Mouse (Mus musculus) intestine, embryonic 15.5 days (tissue): ENCODE results near the gene Fam171a2. TPM values are rescaled to one million over a fixed set of nuclear protein-coding genes. Genes with fewer than 3 reads are reported as not detected.

ENCODE experiments used
- ATAC-seq: fragments of 200-750 bp; cut with Nextera tagmentation; 2 replicates; pipeline ENCODE4 v1.8.0; 2017; ENCODE audit warnings: moderate TSS enrichment, moderate library complexity
- H3K27ac ChIP-seq: fragments of 300-500 bp; sonication (generic); 2 replicates; pipeline ENCODE4 v1.5.1; 2015; ENCODE audit warnings: mild to moderate bottlenecking, inconsistent platforms
- H3K27me3 ChIP-seq: fragments of 300-500 bp; sonication (generic); replicated peaks from 2 replicates; pipeline ENCODE4 v1.6.1; 2015; ENCODE audit warnings: inconsistent platforms
- H3K36me3 ChIP-seq: fragments of 300-500 bp; sonication (generic); 2 replicates; pipeline ENCODE4 v1.6.1; 2015; ENCODE audit warnings: inconsistent platforms
- H3K4me1 ChIP-seq: fragments of 300-500 bp; sonication (generic); replicated peaks from 2 replicates; pipeline ENCODE4 v1.6.1; 2015; ENCODE audit warnings: inconsistent platforms
- H3K4me2 ChIP-seq: fragments of 300-500 bp; sonication (generic); replicated peaks from 2 replicates; pipeline ENCODE4 v1.6.1; 2015; ENCODE audit warnings: mild to moderate bottlenecking, inconsistent platforms
- H3K4me3 ChIP-seq: fragments of 300-500 bp; sonication (generic); replicated peaks from 2 replicates; pipeline ENCODE4 v1.5.1; 2015; ENCODE audit warnings: inconsistent platforms
- H3K9ac ChIP-seq: fragments of 300-500 bp; sonication (generic); 2 replicates; pipeline ENCODE4 v1.6.1; 2015; ENCODE audit warnings: inconsistent platforms
- H3K9me3 ChIP-seq: fragments of 300-500 bp; sonication (generic); 2 replicates; pipeline ENCODE4 v1.6.1; 2016; ENCODE audit warnings: inconsistent platforms
- WGBS: fragments of 180-500 bp; shearing (Covaris S2); methylation state at CpG from one replicate; pipeline ENCODE4 v1.1.7; 2015; 5-methylcytosine and 5-hydroxymethylcytosine counted together
- polyA plus RNA-seq: library from polyadenylated mRNA; unstranded; fragments of >200 nt; fragmentation: Nextera tagmentation; extraction: Ambion mirVana; gene quantifications from 2 replicates; pipeline ENCODE4 v1.2.1, GENCODE M21; 2015

The Fam171a2 gene
- polyA plus RNA-seq, 1 experiment from 2014 or later, result 3.2 TPM

DNA sequence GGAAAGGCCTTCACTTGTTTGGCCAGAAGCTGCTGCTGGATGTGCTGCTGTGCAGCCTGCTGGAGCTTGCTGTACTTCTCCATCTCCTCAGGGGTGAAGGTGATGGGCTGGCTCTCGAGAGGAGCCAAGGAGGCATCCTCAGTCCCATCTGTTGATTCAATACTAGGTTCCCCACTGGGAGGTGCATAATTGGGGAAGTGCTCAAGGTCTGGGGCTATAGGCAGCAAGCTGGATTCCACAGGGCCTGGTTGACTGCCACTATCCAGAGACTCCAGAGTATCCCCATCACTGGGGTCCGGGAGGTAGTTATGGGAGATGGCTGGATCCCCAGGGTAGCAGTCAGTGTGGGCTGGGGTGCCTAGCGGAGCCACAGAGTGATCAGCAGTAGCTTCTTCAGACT lies 31.2 kb upstream of the Fam171a2 start:
- ATAC-seq, result no peak
- no peaks in the 10 kb centered on the region for H3K4me1 ChIP-seq
- H3K27ac ChIP-seq, result no peak overlapping the region
- H3K4me3 ChIP-seq, result no peak overlapping the region
- H3K27me3 ChIP-seq, result no peaks in the 10 kb centered on the region
- H3K9ac ChIP-seq, result no peak overlapping the region
- WGBS, result 88% methylated on average over 3 of the region's 3 CpGs
- no peak overlapping the region for H3K4me2 ChIP-seq
- H3K36me3 ChIP-seq, result peaks cover 37% of the 10 kb centered on the region
- H3K9me3 ChIP-seq, result no peaks in the 10 kb centered on the region

DNA sequence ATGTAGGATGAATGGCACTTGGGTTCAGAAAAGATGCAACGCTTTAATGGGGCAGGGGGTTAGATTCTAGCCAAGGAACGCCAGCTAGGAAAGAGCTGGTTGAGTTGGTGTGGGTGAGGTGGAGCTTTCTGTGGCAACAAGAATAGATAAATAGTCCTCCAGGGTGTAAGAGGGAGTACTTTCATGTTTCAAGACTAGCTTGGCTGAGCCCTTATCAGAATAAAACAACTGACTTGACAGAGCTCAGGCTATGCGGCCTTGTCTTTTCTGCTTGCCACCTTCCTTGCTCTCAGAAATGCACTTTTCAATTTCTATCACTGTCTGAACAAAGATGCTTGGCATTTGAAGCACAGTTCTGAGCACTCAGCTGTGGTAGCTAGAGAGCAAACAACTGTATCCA lies 27.5 kb upstream of the Fam171a2 start:
- Histone ChIP-seq H3K36me3 (peaks cover 20% of the 10 kb centered on the region), H3K9me3 (no peaks in the 10 kb centered on the region), H3K4me2 (no peak overlapping the region), H3K27me3 (no peaks in the 10 kb centered on the region), H3K9ac (no peak overlapping the region), H3K4me3 (no peak overlapping the region), H3K27ac (no peak overlapping the region), H3K4me1 (no peaks in the 10 kb centered on the region)
- 94% methylated on average over 3 of the region's 3 CpGs for WGBS
- ATAC-seq, result no peak

DNA sequence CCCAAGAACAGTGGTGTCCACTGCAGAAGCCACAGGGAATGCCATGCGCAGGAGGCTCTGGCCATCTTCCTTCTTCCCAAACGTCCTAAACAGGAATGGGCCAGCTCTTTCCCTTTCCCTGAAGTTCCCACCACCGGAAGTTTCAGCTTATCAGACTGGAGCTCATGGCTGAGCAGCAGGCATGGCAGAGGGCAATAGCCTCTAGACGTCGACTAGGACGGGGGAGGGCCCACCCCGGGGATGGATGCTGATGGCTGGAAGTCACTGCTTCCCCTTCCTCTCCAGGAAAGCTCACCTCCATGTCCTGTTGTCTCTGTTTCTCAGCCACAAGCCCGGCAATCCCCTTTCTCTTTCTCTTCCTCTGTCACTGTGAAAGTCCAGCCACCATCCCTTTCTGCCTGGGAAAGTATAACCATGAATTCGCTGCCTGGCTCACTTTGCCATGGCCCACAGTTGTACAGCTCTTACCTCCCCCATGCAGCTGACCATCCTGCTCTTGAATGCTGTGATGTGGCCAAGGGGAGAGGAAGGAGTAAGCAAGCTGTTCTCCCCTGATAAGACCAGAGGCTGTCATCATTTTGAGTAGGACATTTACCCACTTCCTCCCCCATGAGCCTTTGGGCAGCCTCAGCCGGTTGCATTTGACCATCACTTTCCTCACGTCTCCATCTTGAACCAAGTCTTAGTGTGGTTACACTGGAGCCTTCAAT lies 22.3 kb upstream of the Fam171a2 start, which contains the start of gene Itga2b:
Gene Itga2b, minus strand, starts transcription at position 475 of the 710 bp plus-strand sequence.
- 64% methylated on average over 11 of the region's 11 CpGs for WGBS
- H3K36me3 ChIP-seq, result no peaks in the 10 kb centered on the region

DNA sequence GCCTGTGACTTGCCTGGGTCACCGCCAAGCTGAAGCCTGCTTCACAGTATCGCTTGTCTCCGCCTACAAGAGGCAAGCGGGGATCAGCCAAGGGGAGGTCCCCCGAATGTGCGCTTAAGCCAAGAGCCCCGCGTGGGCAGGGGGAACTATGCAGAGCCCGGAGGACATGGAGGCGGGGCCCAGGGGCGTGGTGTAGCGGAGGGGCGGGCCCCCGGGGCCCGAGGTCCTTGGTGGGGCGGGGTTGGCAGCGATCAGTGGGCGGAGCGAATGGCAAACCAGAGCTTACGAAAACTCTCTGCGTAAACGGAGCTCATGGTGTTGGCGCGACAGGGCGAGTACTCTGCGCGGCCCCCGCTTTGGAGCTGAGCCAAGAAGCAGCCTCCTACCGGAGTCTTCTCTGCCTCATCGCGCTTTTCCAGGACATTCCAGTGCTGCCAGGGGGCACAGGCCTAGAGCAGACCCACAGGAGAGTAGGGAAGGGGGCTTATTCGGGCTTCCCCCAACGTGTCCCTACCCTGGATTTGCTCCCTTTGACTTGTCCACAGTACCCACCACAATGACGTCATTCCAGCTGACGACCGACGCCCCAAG lies 19.7 kb upstream of the Fam171a2 start:
- H3K27ac ChIP-seq, result peak overlapping the region; percentile 62; the same call in 1 of the 2 replicates
- WGBS, result under 1% methylated on average over 37 of the region's 37 CpGs
- peaks cover 18% of the 10 kb centered on the region for H3K4me1 ChIP-seq
- no peaks in the 10 kb centered on the region for H3K27me3 ChIP-seq
- peak overlapping the region; percentile 41 for H3K4me3 ChIP-seq
- H3K9ac ChIP-seq, result peak overlapping the region; percentile 47
- ATAC-seq, result peak; percentile 98
- H3K9me3 ChIP-seq, result no peaks in the 10 kb centered on the region
- H3K4me2 ChIP-seq, result peak overlapping the region; percentile 93
- H3K36me3 ChIP-seq, result no peaks in the 10 kb centered on the region

More for the DNA sequence above, 22.3 kb upstream of the Fam171a2 start, which contains the start of gene Itga2b:
- peaks cover 18% of the 10 kb centered on the region for H3K4me1 ChIP-seq
- no peak within 1 kb of the TSS for H3K27ac ChIP-seq
- ATAC-seq, result no peak
- no peaks in the 10 kb centered on the region for H3K27me3 ChIP-seq
- H3K9ac ChIP-seq, result no peak within 1 kb of the TSS
- H3K4me2 ChIP-seq, result no peak within 1 kb of the TSS
- no peaks in the 10 kb centered on the region for H3K9me3 ChIP-seq
- no peak within 1 kb of the TSS for H3K4me3 ChIP-seq

DNA sequence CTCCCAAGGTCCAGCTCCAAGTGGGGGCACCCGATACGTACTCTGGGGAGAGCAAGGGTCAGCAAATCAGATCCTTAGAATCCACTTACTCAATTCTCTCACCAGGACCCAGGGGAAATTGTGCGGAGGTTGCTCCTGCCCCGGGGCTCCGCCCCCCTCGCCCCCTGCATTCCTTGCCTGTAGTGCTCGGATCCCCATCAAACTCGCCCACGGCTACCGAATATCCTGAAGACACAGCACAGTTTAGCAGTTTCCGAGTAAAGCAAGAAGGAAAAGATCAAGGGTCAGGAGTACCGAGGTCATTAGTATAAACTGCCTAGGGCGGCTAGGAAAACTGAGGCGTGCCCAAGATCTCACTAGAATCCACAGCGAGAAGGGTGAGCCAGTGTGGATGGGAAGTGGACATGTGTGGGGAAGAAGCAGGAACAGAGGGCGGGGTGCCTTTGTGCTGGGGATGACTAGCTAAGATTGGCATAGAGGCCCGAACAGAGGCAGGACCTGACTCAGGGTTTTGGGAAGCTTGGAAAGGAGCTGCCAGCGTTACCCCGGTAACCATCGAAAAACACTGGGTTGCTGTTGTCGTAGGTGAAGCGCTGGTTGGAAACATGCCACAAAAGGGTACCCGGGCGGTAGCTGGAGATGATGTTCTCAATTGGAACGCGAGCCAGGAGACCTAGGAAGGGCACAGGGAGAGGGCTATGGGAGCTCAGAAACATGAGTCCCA lies 18.4 kb upstream of the Fam171a2 start:
- H3K4me3 ChIP-seq, result no peak overlapping the region
- H3K27ac ChIP-seq, result no peak overlapping the region; the same call in 1 of the 2 replicates
- H3K36me3 ChIP-seq, result no peaks in the 10 kb centered on the region
- no peak for ATAC-seq
- no peaks in the 10 kb centered on the region for H3K9me3 ChIP-seq
- H3K4me2 ChIP-seq, result peak overlapping the region; percentile 25
- peaks cover 20% of the 10 kb centered on the region for H3K4me1 ChIP-seq
- H3K27me3 ChIP-seq, result no peaks in the 10 kb centered on the region
- H3K9ac ChIP-seq, result no peak overlapping the region
- WGBS, result 18% methylated on average over 26 of the region's 26 CpGs

DNA sequence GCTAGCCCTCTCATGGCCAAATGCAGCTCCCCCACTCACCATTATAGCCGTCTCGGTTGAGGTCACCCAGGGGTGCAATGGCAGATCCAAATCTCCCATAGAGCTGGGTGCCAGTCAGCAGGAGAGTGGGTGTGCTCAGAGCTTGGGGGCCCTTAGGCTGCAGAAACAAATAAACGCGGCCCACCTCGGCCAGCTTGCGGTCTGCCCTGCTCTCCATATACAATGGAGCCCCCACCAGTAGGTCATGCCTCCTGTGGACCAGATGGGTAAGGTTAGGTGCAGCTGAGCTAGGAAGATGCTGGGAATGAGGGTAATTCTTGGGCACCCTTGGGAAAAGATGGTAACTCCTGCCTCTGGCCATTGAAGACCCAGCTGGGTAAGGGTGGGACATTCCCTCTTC lies 17.4 kb upstream of the Fam171a2 start:
- H3K36me3 ChIP-seq, result no peaks in the 10 kb centered on the region
- no peak overlapping the region for H3K4me3 ChIP-seq
- H3K4me1 ChIP-seq, result peaks cover 20% of the 10 kb centered on the region
- H3K27me3 ChIP-seq, result no peaks in the 10 kb centered on the region
- no peak overlapping the region for H3K4me2 ChIP-seq
- H3K9ac ChIP-seq, result no peak overlapping the region
- H3K27ac ChIP-seq, result no peak overlapping the region
- no peak for ATAC-seq
- no peaks in the 10 kb centered on the region for H3K9me3 ChIP-seq
- WGBS, result 93% methylated on average over 6 of the region's 6 CpGs

- Histone ChIP-seq H3K9me3 (no peaks in the 10 kb centered on the region), H3K9ac (no peak overlapping the region), H3K4me2 (no peak overlapping the region), H3K36me3 (no peaks in the 10 kb centered on the region), H3K27me3 (peaks cover 5% of the 10 kb centered on the region), H3K27ac (no peak overlapping the region), H3K4me1 (peaks cover 14% of the 10 kb centered on the region; the same call in 1 of the 2 replicates), H3K4me3 (no peak overlapping the region)
- WGBS, result 82% methylated on average over 3 of the region's 3 CpGs
- ATAC-seq, result no peak
These were observed 14.3 kb upstream of the Fam171a2 start for GRCm38 (mm10) chr11:102461764-102462163.

GRCm38 (mm10) chr11:102460541-102460940 lies 13.1 kb upstream of the Fam171a2 start:
- Histone ChIP-seq H3K4me2 (no peak overlapping the region), H3K4me3 (no peak overlapping the region), H3K27me3 (peaks cover 5% of the 10 kb centered on the region), H3K27ac (no peak overlapping the region), H3K9me3 (no peaks in the 10 kb centered on the region), H3K4me1 (peaks cover 15% of the 10 kb centered on the region), H3K36me3 (no peaks in the 10 kb centered on the region), H3K9ac (no peak overlapping the region)
- 56% methylated on average over 16 of the region's 16 CpGs for WGBS
- ATAC-seq, result no peak

- peak overlapping the region; percentile 51 for H3K4me3 ChIP-seq
- H3K27me3 ChIP-seq, result peaks cover 5% of the 10 kb centered on the region
- peak overlapping the region; percentile 97 for H3K4me2 ChIP-seq
- peaks cover 15% of the 10 kb centered on the region for H3K4me1 ChIP-seq
- peak overlapping the region; percentile 63 for H3K9ac ChIP-seq
- H3K36me3 ChIP-seq, result no peaks in the 10 kb centered on the region
- peak overlapping the region; percentile 67 for H3K27ac ChIP-seq
- H3K9me3 ChIP-seq, result no peaks in the 10 kb centered on the region
- WGBS, result under 1% methylated on average over 39 of the region's 40 CpGs
- peak; percentile 94 for ATAC-seq
These were observed 8.4 kb upstream of the Fam171a2 start for GRCm38 (mm10) chr11:102455740-102456396.

DNA sequence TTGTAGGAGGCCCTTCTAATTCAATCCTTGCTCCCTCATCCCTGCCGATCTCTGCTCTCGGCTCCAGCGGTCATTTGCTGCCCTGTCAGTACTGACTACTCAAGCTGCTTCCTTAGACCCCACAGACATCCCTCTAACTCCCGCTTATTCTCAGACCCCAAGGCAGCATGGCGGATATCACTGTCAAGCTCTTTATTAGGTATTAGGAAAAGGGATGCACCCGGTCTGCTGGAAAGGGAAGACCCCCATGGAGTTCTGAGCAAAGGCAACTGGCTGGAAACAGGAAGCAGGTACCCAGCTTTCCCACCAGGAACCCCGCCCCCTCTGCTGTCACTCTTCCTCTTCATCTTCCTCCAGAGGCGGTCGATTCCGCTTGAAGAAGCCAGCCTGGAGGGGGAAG lies 5.6 kb upstream of the Fam171a2 start:
- no peaks in the 10 kb centered on the region for H3K36me3 ChIP-seq

GRCm38 (mm10) chr11:102449043-102450008 lies 1.8 kb upstream of the Fam171a2 start:
- Histone ChIP-seq H3K4me2 (no peak overlapping the region), H3K9ac (no peak overlapping the region), H3K4me3 (no peak overlapping the region), H3K27ac (no peak overlapping the region), H3K36me3 (no peaks in the 10 kb centered on the region), H3K27me3 (no peaks in the 10 kb centered on the region), H3K4me1 (peaks cover 34% of the 10 kb centered on the region), H3K9me3 (no peaks in the 10 kb centered on the region)
- WGBS, result 37% methylated on average over 17 of the region's 17 CpGs
- ATAC-seq, result no peak

More for the DNA sequence above, 5.6 kb upstream of the Fam171a2 start:
- 26% methylated on average over 10 of the region's 10 CpGs for WGBS
- Histone ChIP-seq H3K27me3 (peaks cover 3% of the 10 kb centered on the region), H3K4me1 (peaks cover 20% of the 10 kb centered on the region), H3K9me3 (no peaks in the 10 kb centered on the region), H3K27ac (no peak overlapping the region), H3K9ac (no peak overlapping the region), H3K4me2 (no peak overlapping the region), H3K4me3 (no peak overlapping the region)
- ATAC-seq, result no peak
